Mouse (Mus musculus) embryo, embryonic 9.5 days (tissue): ENCODE data around the gene Map2k2.
"Not testable (repeated sequence)": the region's sequence is repeated elsewhere in the genome, so short reads cannot be mapped to it uniquely, and the experiment has no call there.

Experiments used
- DNase-seq: peaks from one replicate; pipeline ENCODE4 v3.0.0-alpha.2; 2017; ENCODE audit errors: extremely low spot score

Map2k2 gene

DNA sequence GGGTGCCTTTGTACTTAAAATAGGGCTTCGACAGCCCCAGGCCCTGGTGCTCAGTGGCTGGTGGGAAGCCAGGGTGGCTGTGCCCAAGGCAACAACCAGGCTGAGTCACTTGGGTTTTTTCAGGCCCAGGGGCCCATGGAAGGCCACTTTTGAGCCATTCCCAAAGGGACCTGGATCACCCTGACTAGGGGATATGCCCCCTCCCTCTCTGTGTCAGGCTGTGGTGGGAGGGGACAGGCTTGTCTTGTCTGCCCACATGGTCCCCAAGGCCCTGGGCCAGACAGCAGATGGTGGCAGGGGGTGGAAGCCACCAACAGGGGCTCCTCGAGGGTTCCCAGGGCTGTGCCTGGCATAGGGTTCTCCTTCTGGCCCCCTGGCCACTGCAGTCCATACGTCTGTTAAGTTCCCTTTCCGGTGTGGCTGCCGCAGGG is 36.9 kb downstream of the Map2k2 start:
- no peak for DNase-seq

DNA sequence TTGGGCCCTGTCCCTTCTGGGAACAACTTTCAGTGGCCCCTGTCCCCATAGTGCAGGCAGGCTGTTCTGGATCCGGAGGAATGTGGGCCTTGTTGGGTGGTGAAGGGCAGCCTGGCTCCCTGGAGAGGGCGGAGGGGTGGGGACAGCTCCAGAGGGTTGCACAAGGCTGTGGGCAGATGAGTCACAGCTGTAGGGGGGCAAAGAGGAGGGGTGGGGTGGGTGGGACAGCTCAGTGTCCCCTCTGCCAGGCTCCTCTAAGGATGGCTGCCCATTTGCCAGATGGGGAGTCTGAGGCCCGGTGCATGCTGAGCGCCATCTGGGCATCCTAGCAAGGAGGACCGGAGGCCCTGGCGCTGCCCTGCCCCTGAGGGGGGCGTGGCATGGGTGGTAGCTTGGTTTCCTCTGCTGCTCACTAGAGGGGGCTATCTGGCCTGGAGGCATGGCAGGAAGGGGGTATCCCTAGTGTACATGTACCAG is 37.5 kb downstream of the Map2k2 start:
- no peak for DNase-seq

DNA sequence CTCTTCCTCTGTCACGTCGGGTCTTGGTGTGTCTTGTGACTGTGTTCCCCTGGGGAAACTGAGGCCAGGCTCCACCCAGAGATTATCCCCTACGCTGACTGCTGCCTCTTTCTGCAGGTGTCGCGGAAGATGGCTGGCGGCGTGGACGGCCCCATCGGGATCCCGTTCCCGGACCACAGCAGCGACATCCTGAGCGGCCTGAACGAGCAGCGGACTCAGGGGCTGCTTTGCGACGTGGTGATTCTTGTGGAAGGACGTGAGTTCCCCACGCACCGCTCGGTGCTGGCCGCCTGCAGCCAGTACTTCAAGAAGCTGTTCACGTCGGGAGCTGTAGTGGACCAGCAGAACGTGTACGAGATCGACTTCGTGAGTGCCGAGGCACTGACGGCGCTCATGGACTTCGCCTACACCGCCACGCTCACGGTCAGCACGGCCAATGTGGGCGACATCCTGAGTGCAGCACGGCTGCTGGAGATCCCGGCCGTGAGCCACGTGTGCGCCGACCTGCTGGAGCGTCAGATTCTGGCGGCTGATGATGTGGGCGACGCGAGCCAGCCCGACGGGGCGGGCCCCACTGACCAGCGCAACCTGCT is 38.2 kb downstream of the Map2k2 start:
- DNase-seq: no peak

DNA sequence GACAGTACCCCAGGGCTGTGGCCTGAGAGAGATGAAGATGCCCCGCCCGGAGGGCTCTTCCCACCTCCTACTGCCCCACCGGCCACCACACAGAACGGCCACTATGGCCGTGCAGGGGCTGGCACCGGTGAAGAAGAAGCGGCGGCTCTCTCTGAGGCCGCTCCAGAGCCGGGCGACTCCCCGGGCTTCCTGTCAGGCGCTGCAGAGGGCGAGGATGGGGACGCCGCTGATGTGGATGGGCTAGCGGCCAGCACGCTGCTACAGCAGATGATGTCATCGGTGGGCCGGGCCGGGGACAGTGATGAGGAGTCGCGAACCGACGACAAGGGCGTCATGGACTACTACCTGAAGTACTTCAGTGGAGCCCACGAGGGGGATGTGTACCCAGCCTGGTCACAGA is 39.0 kb downstream of the Map2k2 start:
- DNase-seq: no peak

DNA sequence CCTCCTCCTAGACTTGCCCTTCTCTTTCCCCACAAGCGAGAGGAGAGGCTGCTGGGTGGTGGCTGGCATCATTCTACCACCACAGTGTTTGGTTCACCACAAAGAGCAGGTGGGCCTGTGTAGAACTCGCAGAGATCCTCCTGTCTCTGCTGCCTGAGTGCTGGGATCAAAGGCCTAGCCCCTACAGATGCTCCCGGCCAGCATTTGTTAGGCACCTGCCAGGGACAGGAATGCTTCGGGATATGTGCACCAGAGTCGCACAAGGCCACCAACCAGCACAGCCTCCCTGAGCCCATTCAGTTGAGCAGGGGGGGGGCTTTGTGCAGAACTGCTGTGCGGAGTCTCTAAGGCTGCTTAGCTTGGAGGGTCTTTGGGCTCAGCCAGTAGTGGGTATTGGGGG is 39.6 kb downstream of the Map2k2 start:
- no peak for DNase-seq

- no peak for DNase-seq
Measured at GRCm38 (mm10) chr10:81145778-81146177, 40.1 kb downstream of the Map2k2 start.

- DNase-seq: no peak
Measured at GRCm38 (mm10) chr10:81146296-81146695, 40.6 kb downstream of the Map2k2 start.

DNA sequence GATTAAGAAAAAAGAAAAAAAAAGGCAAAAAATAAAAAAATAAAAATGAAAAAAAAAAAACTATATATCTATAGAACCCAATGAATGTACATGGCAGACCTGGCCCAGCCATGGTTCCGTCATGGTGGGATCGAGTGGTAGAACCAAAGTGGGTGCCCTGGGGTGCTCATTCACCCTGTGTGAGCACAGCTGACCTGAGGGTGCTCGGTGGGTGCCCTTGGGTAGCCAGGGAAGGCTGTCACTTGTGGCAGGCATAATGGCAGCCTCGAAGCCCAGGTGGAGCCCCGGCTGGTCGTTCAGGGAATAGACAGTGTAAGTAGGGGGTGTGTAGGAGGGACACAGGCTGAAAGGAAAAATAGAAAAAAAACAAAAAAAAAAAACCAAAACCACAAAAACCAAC is 45.5 kb downstream of the Map2k2 start:
- no peak for DNase-seq

- no peak for DNase-seq
Measured at GRCm38 (mm10) chr10:81152609-81153008, 46.9 kb downstream of the Map2k2 start.

GRCm38 (mm10) chr10:81154313-81154712 is 48.6 kb downstream of the Map2k2 start:
- DNase-seq: no peak

DNA sequence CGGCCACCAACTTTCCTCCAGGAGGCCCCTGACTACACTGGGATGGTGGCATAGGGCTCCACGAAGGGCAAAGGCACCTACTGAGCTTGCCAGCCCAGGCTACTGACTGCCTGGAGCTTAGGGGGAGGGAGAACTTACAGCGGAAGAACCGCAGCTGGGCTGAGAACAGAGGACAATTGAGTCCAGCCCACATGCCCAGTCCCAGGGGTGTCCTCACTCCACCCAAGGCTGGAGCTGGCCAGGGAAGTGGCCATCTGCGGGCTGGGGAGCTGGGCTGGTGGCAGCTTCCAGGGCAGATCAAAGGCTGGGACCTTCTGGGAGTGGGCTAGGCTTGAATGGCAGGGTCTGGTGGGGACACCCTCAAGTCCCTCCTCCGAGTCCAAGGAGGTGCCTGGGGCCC is 49.0 kb downstream of the Map2k2 start:
- no peak for DNase-seq

- DNase-seq: no peak
Measured at GRCm38 (mm10) chr10:81161602-81162317, 56.0 kb downstream of the Map2k2 start.

DNA sequence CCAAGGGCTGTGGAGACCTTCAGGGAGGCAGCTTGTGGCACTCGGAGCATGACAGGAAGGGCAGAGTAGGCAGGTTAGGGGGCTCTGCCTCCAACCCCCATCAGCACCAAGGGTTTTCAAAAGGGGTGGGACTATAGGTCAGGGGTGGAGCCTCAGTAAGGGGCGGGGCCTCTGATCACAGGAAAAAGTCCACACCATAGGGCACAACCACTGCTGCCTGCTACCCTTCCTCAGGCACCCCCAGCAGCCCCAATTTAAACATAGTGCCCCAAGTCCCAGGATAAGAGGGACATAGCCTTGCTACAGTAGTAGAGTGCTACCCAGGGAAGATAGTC is 56.6 kb downstream of the Map2k2 start:
- DNase-seq: no peak

- DNase-seq: no peak
Measured at GRCm38 (mm10) chr10:81165118-81165517, 59.4 kb downstream of the Map2k2 start.

- peak; percentile 100 for DNase-seq
Measured at GRCm38 (mm10) chr10:81167200-81168086, 61.7 kb downstream of the Map2k2 start, which contains the start of gene Pias4. Gene Pias4 (minus strand): TSS chr10:81167923.

DNA sequence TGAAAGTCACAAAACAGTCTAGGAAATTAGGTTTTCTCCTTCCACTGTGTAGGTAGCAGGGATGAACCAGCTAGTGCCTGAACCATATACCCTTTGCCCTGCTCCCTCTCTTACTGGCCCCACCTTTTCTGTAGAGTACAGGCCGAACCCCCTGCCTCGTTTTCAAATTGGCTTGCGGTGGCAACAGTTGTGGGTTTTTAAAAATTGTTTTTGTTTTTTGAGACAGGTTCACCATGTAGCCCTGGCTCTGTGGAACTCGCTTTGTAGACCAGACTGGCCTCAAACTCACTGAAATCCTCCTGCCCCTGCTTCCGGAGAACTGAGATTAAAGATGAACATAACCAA is 62.3 kb downstream of the Map2k2 start:
- no peak for DNase-seq

GRCm38 (mm10) chr10:81168521-81169244 is 63.0 kb downstream of the Map2k2 start:
- DNase-seq: peak; percentile 80

DNA sequence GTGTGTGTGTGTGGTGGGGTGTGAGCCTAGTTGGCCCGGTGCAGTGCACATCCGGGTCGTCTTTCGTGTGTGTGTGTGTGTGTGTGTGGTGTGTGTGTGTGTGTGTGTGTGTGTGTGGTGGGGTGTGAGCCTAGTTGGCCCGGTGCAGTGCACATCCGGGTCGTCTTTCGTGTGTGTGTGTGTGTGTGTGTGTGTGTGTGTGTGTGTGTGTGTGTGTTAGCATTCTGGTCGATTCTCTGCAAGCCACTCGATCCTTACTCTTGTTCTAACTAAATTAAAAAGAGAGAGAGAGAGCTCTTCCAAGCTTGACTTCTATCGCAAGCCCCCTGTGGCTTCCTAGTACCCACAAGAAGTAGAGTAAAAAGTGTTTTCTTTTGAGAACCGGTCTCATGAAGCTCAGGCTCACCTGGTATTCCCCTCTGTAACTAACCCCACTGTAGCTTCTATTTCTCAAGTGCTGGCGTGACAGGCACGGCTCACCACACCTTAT is 63.7 kb downstream of the Map2k2 start:
- DNase-seq: not testable (repeated sequence)

DNA sequence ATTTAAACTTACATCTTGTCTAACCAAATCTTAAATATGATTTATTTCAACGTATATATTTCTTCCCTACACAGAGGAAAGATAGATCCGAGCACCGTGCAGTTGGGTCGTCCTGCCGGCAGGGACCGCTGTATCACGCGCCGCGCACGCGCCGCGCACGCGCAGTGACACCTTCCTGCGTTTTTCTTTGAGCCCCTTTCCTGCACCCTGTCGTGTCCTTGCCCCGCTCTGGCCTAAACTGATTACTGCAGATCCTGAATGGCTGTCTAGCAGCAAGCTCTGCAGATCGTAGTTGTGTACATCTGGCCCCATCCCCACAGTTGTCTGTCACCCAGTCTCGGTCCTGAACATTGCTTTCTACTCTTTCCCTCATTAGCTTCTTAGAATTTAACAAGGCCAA is 67.4 kb downstream of the Map2k2 start:
- DNase-seq: peak; percentile 89

DNA sequence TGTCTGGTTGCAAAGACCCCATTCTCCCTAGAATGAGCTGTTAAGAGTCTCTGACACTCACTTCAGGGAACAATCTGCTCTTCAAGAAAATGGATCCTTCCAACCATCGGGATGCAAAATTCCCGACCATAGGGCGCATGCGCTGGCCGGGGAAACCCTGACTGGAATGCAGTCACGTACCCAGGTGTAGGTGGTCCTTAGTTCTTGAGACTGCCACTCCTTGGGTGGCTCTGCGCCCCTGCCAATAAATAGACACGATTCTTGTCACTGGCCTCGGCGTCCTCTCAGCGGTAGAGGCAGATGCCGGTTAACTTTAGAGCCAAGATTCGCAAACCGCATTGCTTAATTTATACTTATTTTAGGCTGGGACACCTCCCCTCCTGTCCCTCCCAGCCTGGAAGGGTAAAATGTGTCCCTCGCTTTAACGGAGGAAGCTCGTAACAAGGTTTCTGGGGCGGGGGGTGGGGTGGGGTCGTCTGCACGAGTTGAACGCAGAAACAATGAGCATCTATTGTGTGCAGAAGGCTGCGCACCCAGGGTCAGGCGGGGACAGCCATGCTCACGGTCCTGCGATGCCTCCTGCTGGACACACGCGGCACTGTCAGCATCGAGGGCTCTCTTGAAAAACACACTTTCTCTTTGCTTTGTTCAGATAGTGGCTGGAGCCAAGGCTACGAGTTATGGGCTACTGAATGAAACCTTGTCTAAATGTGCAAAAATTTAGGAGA is 69.1 kb downstream of the Map2k2 start:
- peak; percentile 91 for DNase-seq

DNA sequence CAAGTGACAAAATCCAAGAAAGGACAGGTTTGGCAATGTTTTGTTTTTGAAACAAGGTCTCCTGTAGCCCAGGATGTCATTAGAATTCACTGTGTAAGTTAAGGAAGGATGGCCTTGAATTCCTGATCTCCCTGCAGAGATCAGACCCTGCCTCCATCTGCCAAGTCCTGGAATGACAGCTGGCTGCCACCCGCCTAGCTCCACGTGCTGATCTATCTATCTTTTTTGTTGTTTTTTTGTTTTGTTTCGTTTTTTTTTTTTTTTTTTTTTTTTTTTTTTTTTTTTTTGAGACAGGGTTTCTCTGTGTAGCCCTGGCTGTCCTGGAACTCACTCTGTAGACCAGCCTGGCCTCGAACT is 69.6 kb downstream of the Map2k2 start:
- not testable (repeated sequence) for DNase-seq
